Mouse (Mus musculus): ENCODE data around the gene Lcp2. TPM values are rescaled to one million over a fixed set of nuclear protein-coding genes. Genes with fewer than 3 reads are reported as not detected.

Gene Lcp2
- polyA plus RNA-seq, 1 experiment, result not detected

DNA sequence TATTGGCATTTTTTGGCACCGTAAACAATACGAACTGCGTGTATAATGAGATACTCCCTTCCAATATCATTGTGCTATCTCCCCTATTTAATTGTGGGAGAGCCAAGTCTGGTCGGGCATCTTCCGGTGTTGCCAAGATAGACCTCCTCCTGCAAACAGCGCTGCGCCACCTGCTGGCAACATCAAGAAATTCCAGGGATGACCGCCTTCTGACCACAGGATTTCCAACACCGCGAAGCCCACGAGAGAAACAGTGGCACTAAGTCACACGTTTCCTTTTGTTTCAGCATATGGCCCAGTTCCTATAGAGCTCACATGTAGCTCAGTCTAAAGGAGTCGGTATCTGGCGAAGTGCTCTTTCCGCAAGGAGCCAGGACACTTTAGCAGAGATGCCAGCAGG lies 27.1 kb downstream of the Lcp2 start:
- Histone ChIP-seq H3K4me1 (ENCODE audit: control insufficient read depth, insufficient read depth, low read length) (peaks cover 2% of the 10 kb centered on the region), H3K4me3 (ENCODE audit: low read depth, low read length) (no peak overlapping the region), H3K9me3 (replicated peaks; ENCODE audit: control insufficient read depth, insufficient read depth, low read length, poor library complexity, severe bottlenecking) (no peaks in the 10 kb centered on the region), H3K27me3 (ENCODE audit: control insufficient read depth, insufficient read depth, low read length, poor library complexity, severe bottlenecking) (no peaks in the 10 kb centered on the region), H3K9ac (ENCODE audit: low read depth, poor library complexity, severe bottlenecking) (no peak overlapping the region), H3K27ac (ENCODE audit: insufficient read depth, low read length) (no peak overlapping the region), H3K36me3 (ENCODE audit: control insufficient read depth, insufficient read depth, low read length, poor library complexity, severe bottlenecking) (no peaks in the 10 kb centered on the region)
- TF ChIP-seq EP300 (IDR thresholded peaks at IDR 0.05; ENCODE audit: insufficient read depth, low read depth, low read length) (no peak), CTCF (IDR thresholded peaks at IDR 0.05; ENCODE audit: low read depth, low read length) (peak; percentile 88), POLR2A (IDR thresholded peaks at IDR 0.05; ENCODE audit: insufficient read depth, low read length) (no peak)

DNA sequence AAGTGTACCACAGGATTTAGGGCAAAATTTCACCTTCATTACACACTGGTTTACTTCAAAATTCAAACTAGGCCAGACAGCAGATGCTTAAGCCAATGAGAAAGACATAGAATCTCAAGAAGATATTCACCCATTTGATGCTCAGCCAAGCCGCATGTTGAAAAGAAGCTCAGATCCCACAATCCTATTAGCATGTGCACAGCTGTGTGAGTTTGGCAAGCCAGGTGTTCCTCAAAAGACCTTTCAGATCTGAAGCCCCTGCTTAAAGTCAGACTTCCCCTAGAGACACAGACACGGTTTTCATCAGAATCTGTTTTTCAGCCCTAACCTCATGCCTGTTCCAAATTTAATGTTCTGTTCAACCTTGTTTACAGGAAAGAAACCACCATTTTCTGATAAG lies 31.1 kb downstream of the Lcp2 start:
- no peaks in the 10 kb centered on the region for H3K9me3 ChIP-seq (replicated peaks; ENCODE audit: control insufficient read depth, insufficient read depth, low read length, poor library complexity, severe bottlenecking)
- no peak overlapping the region for H3K27ac ChIP-seq (ENCODE audit: insufficient read depth, low read length)
- H3K4me1 ChIP-seq (ENCODE audit: control insufficient read depth, insufficient read depth, low read length), result no peaks in the 10 kb centered on the region
- no peaks in the 10 kb centered on the region for H3K27me3 ChIP-seq (ENCODE audit: control insufficient read depth, insufficient read depth, low read length, poor library complexity, severe bottlenecking)
- H3K4me3 ChIP-seq (ENCODE audit: low read depth, low read length), result no peak overlapping the region
- no peak overlapping the region for H3K9ac ChIP-seq (ENCODE audit: low read depth, poor library complexity, severe bottlenecking)
- no peak for TF ChIP-seq POLR2A (IDR thresholded peaks at IDR 0.05; ENCODE audit: insufficient read depth, low read length)
- TF ChIP-seq EP300 (IDR thresholded peaks at IDR 0.05; ENCODE audit: insufficient read depth, low read depth, low read length), result no peak
- TF ChIP-seq CTCF (IDR thresholded peaks at IDR 0.05; ENCODE audit: low read depth, low read length), result no peak
- H3K36me3 ChIP-seq (ENCODE audit: control insufficient read depth, insufficient read depth, low read length, poor library complexity, severe bottlenecking), result no peaks in the 10 kb centered on the region

DNA sequence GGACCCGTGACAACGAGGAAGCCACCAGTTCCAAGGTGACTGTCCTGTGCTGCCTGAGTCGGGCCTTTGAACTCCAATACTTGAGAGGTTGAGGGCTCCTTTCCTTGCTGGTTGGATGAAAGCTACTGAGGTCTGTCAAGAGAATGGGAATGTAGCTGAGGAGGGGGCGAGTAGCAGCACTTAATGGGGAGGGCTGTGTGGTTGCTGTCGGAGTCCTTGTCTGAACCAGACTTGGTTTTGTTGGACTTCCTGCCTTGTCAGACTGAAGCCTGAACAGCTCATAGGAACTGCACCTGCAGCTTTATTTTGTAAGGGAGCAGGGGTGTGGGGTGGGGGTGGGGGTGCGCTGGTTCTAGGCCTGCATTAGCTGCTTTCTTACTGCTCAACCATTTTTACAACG lies 31.9 kb downstream of the Lcp2 start:
- no peaks in the 10 kb centered on the region for H3K36me3 ChIP-seq (ENCODE audit: control insufficient read depth, insufficient read depth, low read length, poor library complexity, severe bottlenecking)
- no peaks in the 10 kb centered on the region for H3K9me3 ChIP-seq (replicated peaks; ENCODE audit: control insufficient read depth, insufficient read depth, low read length, poor library complexity, severe bottlenecking)
- TF ChIP-seq POLR2A (IDR thresholded peaks at IDR 0.05; ENCODE audit: insufficient read depth, low read length) (no peak), CTCF (IDR thresholded peaks at IDR 0.05; ENCODE audit: low read depth, low read length) (no peak), EP300 (IDR thresholded peaks at IDR 0.05; ENCODE audit: insufficient read depth, low read depth, low read length) (no peak)
- H3K9ac ChIP-seq (ENCODE audit: low read depth, poor library complexity, severe bottlenecking), result no peak overlapping the region
- no peak overlapping the region for H3K27ac ChIP-seq (ENCODE audit: insufficient read depth, low read length)
- H3K27me3 ChIP-seq (ENCODE audit: control insufficient read depth, insufficient read depth, low read length, poor library complexity, severe bottlenecking), result no peaks in the 10 kb centered on the region
- H3K4me3 ChIP-seq (ENCODE audit: low read depth, low read length), result no peak overlapping the region
- no peaks in the 10 kb centered on the region for H3K4me1 ChIP-seq (ENCODE audit: control insufficient read depth, insufficient read depth, low read length)

DNA sequence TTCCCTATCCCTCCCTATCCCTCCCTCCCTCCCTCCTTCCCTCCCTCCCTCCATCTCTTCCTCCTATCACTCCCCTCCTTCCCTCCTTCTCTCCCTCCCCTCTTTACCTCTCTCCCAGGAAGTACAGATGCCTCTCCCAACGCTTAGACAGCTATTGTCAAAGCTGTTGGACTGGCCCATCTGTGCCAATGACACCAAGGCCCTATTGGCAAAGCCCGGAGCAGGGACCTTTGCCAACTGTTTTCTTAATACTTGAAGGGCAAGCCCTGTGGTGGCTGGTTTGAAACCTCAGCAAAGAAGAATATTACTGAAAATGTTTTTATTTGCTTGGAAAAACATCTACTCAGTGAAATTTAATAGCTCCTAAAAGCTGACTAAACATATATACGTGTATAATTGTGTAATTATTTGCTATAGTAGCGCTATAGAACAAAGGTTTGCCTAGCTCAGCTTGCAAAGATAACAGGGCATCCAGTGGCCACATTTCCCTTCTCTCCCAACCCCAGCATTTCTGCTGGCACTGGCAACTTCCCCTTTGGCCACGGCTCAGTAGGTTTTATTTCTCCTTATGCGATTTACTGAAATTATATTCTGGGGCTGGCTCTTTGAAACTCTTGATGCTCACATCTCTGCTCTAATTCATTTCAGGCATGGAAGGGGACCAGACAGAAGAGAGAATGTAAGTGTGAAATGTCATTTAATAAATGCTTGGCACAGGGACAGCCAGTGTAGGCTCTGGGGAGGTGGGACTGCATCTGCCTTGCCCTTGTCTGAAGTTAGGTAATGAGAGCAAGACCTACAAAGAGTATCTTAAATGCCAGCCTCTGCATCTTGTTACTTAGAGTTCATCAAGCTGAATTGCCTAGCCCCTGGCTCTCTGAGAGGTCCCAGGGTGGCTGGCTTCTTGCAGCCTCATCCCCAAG lies 33.1 kb downstream of the Lcp2 start:
- no peak overlapping the region for H3K4me3 ChIP-seq (ENCODE audit: low read depth, low read length)
- no peak for TF ChIP-seq EP300 (IDR thresholded peaks at IDR 0.05; ENCODE audit: insufficient read depth, low read depth, low read length)
- TF ChIP-seq POLR2A (IDR thresholded peaks at IDR 0.05; ENCODE audit: insufficient read depth, low read length), result no peak
- no peak for TF ChIP-seq CTCF (IDR thresholded peaks at IDR 0.05; ENCODE audit: low read depth, low read length)
- H3K27me3 ChIP-seq (ENCODE audit: control insufficient read depth, insufficient read depth, low read length, poor library complexity, severe bottlenecking), result no peaks in the 10 kb centered on the region

DNA sequence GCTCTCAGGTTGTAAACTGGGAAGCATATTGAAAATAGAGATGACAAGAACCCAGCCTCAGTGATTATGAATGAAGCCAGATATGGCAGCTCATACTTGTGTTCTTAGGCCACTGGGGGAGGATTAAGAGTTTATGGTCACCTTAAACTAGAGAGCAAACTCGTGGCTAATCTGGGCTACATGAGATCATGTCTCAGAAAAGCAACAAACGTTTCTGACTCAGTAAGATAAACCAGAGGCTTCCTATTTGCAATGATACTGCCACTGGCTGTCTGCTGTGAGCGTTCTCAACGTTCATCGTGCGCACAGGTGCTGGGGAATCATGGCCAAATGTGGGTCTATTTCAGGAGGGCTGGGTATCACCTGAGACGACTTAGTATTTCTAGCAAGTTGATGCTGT lies 37.1 kb downstream of the Lcp2 start:
- TF ChIP-seq POLR2A (IDR thresholded peaks at IDR 0.05; ENCODE audit: insufficient read depth, low read length), result no peak
- no peak for TF ChIP-seq CTCF (IDR thresholded peaks at IDR 0.05; ENCODE audit: low read depth, low read length)
- TF ChIP-seq EP300 (IDR thresholded peaks at IDR 0.05; ENCODE audit: insufficient read depth, low read depth, low read length), result no peak
- H3K27me3 ChIP-seq (ENCODE audit: control insufficient read depth, insufficient read depth, low read length, poor library complexity, severe bottlenecking), result no peaks in the 10 kb centered on the region
- H3K27ac ChIP-seq (ENCODE audit: insufficient read depth, low read length), result no peak overlapping the region
- no peaks in the 10 kb centered on the region for H3K36me3 ChIP-seq (ENCODE audit: control insufficient read depth, insufficient read depth, low read length, poor library complexity, severe bottlenecking)
- no peak overlapping the region for H3K4me3 ChIP-seq (ENCODE audit: low read depth, low read length)
- H3K9ac ChIP-seq (ENCODE audit: low read depth, poor library complexity, severe bottlenecking), result no peak overlapping the region
- no peaks in the 10 kb centered on the region for H3K9me3 ChIP-seq (replicated peaks; ENCODE audit: control insufficient read depth, insufficient read depth, low read length, poor library complexity, severe bottlenecking)
- no peaks in the 10 kb centered on the region for H3K4me1 ChIP-seq (ENCODE audit: control insufficient read depth, insufficient read depth, low read length)

More for the DNA sequence above, 33.1 kb downstream of the Lcp2 start:
- Histone ChIP-seq H3K9me3 (replicated peaks; ENCODE audit: control insufficient read depth, insufficient read depth, low read length, poor library complexity, severe bottlenecking) (no peaks in the 10 kb centered on the region), H3K9ac (ENCODE audit: low read depth, poor library complexity, severe bottlenecking) (no peak overlapping the region), H3K36me3 (ENCODE audit: control insufficient read depth, insufficient read depth, low read length, poor library complexity, severe bottlenecking) (no peaks in the 10 kb centered on the region), H3K27ac (ENCODE audit: insufficient read depth, low read length) (no peak overlapping the region), H3K4me1 (ENCODE audit: control insufficient read depth, insufficient read depth, low read length) (no peaks in the 10 kb centered on the region)

DNA sequence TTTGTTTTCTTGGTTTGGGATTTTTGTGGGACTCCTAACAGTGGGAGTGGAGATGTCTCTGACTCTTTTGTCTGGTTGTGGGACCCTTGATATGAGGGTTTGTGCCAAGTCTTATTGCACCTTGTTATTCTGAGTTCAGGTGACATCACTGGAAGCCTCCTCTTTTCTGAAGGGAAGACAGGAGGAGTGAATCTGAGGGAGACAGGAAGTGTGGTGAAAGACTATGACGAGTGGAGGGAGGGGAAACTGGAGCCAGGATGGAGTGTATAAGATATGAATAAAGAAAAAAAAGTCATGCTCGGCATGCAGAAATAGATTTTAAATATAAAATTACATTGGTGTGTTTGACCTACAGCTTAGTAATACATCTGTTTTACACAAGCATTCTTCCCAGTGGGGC lies 37.9 kb downstream of the Lcp2 start:
- H3K27me3 ChIP-seq (ENCODE audit: control insufficient read depth, insufficient read depth, low read length, poor library complexity, severe bottlenecking), result no peaks in the 10 kb centered on the region
- H3K4me3 ChIP-seq (ENCODE audit: low read depth, low read length), result no peak overlapping the region
- no peak overlapping the region for H3K27ac ChIP-seq (ENCODE audit: insufficient read depth, low read length)
- no peaks in the 10 kb centered on the region for H3K4me1 ChIP-seq (ENCODE audit: control insufficient read depth, insufficient read depth, low read length)
- H3K36me3 ChIP-seq (ENCODE audit: control insufficient read depth, insufficient read depth, low read length, poor library complexity, severe bottlenecking), result no peaks in the 10 kb centered on the region
- H3K9ac ChIP-seq (ENCODE audit: low read depth, poor library complexity, severe bottlenecking), result no peak overlapping the region
- no peaks in the 10 kb centered on the region for H3K9me3 ChIP-seq (replicated peaks; ENCODE audit: control insufficient read depth, insufficient read depth, low read length, poor library complexity, severe bottlenecking)
- TF ChIP-seq POLR2A (IDR thresholded peaks at IDR 0.05; ENCODE audit: insufficient read depth, low read length) (no peak), CTCF (IDR thresholded peaks at IDR 0.05; ENCODE audit: low read depth, low read length) (no peak), EP300 (IDR thresholded peaks at IDR 0.05; ENCODE audit: insufficient read depth, low read depth, low read length) (no peak)

Data from ES-Bruce4 (cell line).